Mouse (Mus musculus) mouse embryonic stem cell (cell line): ENCODE data around the gene Ifngr2.

Source experiments
- in situ Hi-C, 2 experiments: fragments of 300-500 bp; cut with MboI; formaldehyde crosslinking; loops; 1 replicate in 1 of 2; 3 replicates in 1 of 2; pipeline ENCODE4 v1.14.3; 2019 to 2020; ENCODE audit warnings: low sequenced_read_pairs in 2 of 2, low pct_unique_long_range_greater_than_20kb in 1 of 2, mixed read lengths in 1 of 2; ENCODE audit not compliant: unreplicated experiment in 1 of 2

The Ifngr2 gene

GRCm38 (mm10) chr16:91533097-91534001 is 13.5 kb upstream of the Ifngr2 start:
- in situ Hi-C loops: no loop called here

- in situ Hi-C loops: no loop called here
These were observed 12.4 kb upstream of the Ifngr2 start for GRCm38 (mm10) chr16:91534477-91534876.

- in situ Hi-C loops: no loop called here
These were observed 12.0 kb upstream of the Ifngr2 start for GRCm38 (mm10) chr16:91534888-91535287.

- in situ Hi-C loops: no loop called here
These were observed 10.5 kb upstream of the Ifngr2 start for GRCm38 (mm10) chr16:91536372-91536771.

- in situ Hi-C loops: no loop called here
These were observed 9.8 kb upstream of the Ifngr2 start for GRCm38 (mm10) chr16:91537065-91537464.

- in situ Hi-C loops: no loop called here
These were observed 8.8 kb upstream of the Ifngr2 start for GRCm38 (mm10) chr16:91538051-91538450.

GRCm38 (mm10) chr16:91538513-91538912 is 8.4 kb upstream of the Ifngr2 start:
- in situ Hi-C loops: no loop called here

GRCm38 (mm10) chr16:91541573-91542081 is 5.2 kb upstream of the Ifngr2 start:
- in situ Hi-C loops: no loop called here

GRCm38 (mm10) chr16:91543619-91544018 is 3.3 kb upstream of the Ifngr2 start:
- in situ Hi-C loops: no loop called here

GRCm38 (mm10) chr16:91545597-91546281 is 1.1 kb upstream of the Ifngr2 start:
- in situ Hi-C loops: no loop called here

- in situ Hi-C loops: no loop called here
These were observed 459 bp upstream of the Ifngr2 start for GRCm38 (mm10) chr16:91546391-91546835.

- in situ Hi-C loops: no loop called here
These were observed 1.1 kb downstream of the Ifngr2 start for GRCm38 (mm10) chr16:91547974-91548373.

GRCm38 (mm10) chr16:91548586-91548985 is 1.7 kb downstream of the Ifngr2 start:
- in situ Hi-C loops: no loop called here

- in situ Hi-C loops: no loop called here
These were observed 2.1 kb downstream of the Ifngr2 start for GRCm38 (mm10) chr16:91548996-91549395.

- in situ Hi-C loops: no loop called here
These were observed 2.7 kb downstream of the Ifngr2 start for GRCm38 (mm10) chr16:91549616-91550015.

GRCm38 (mm10) chr16:91551081-91551524 is 4.2 kb downstream of the Ifngr2 start:
- in situ Hi-C loops: no loop called here

- in situ Hi-C loops: no loop called here
These were observed 5.2 kb downstream of the Ifngr2 start for GRCm38 (mm10) chr16:91552072-91552471.

- in situ Hi-C loops: no loop called here
These were observed 6.8 kb downstream of the Ifngr2 start for GRCm38 (mm10) chr16:91553625-91554024.

- in situ Hi-C loops: no loop called here
These were observed 8.2 kb downstream of the Ifngr2 start for GRCm38 (mm10) chr16:91555017-91555605.
